Mouse (Mus musculus) stomach, postnatal 0 days (tissue): ENCODE data around the gene Crtam. TPM values are rescaled to one million over a fixed set of nuclear protein-coding genes. Genes with fewer than 3 reads are reported as not detected.

Experiments used
- ATAC-seq: fragments of 200-750 bp; cut with Nextera tagmentation; 2 replicates; pipeline ENCODE4 v1.8.0; 2017; ENCODE audit not compliant: low FRiP score, low TSS enrichment
- DNase-seq: peaks from one replicate; pipeline ENCODE4 v3.0.0-alpha.2; 2016; ENCODE audit warnings: low spot score
- H3K27ac ChIP-seq: fragments of 300-500 bp; sonication (generic); replicated peaks from 2 replicates; pipeline ENCODE4 v1.5.1; 2014; ENCODE audit warnings: mild to moderate bottlenecking, control low read depth
- H3K27me3 ChIP-seq: fragments of 300-500 bp; sonication (generic); 2 replicates; pipeline ENCODE4 v1.6.1; 2014; ENCODE audit warnings: low read length; ENCODE audit not compliant: control insufficient read depth, insufficient read depth
- H3K36me3 ChIP-seq: fragments of 300-500 bp; sonication (generic); 2 replicates; pipeline ENCODE4 v1.6.1; 2014; ENCODE audit warnings: low read length, mixed read lengths; ENCODE audit not compliant: control insufficient read depth, insufficient read depth
- H3K4me1 ChIP-seq: fragments of 300-500 bp; sonication (generic); replicated peaks from 2 replicates; pipeline ENCODE4 v1.6.1; 2014; ENCODE audit warnings: antibody characterized with exemption; ENCODE audit not compliant: control insufficient read depth, insufficient read depth
- H3K4me2 ChIP-seq: fragments of 300-500 bp; sonication (generic); replicated peaks from 2 replicates; pipeline ENCODE4 v1.6.1; 2014; ENCODE audit warnings: low read depth, mild to moderate bottlenecking, control low read depth, moderate library complexity
- H3K4me3 ChIP-seq: fragments of 300-500 bp; sonication (generic); 2 replicates; pipeline ENCODE4 v1.5.1; 2014; ENCODE audit warnings: low read depth, low read length, control low read depth
- H3K9ac ChIP-seq: fragments of 300-500 bp; sonication (generic); 2 replicates; pipeline ENCODE4 v1.6.1; 2014; ENCODE audit warnings: mild to moderate bottlenecking, low read length, control low read depth, mixed read lengths
- H3K9me3 ChIP-seq: fragments of 300-500 bp; sonication (generic); 2 replicates; pipeline ENCODE4 v1.6.1; 2016; ENCODE audit warnings: low read length; ENCODE audit not compliant: control insufficient read depth
- CTCF ChIP-seq: IDR thresholded peaks from 2 replicates; pipeline ENCODE4 v1.5.1; 2016; ENCODE audit warnings: antibody characterized with exemption, low read depth, mild to moderate bottlenecking, moderate library complexity
- EP300 ChIP-seq: optimal IDR thresholded peaks from 2 replicates; pipeline ENCODE3; 2016; ENCODE audit warnings: antibody characterized with exemption
- WGBS: fragments of 180-500 bp; shearing (Covaris S2); extraction: QIAGEN DNeasy Blood & Tissue Kit; methylation state at CpG from one replicate; pipeline ENCODE4 v1.1.7; 2014; 5-methylcytosine and 5-hydroxymethylcytosine counted together
- polyA plus RNA-seq: library from polyadenylated mRNA; unstranded; fragments of >200 nt; fragmentation: Nextera tagmentation; extraction: Ambion mirVana; gene quantifications from 2 replicates; pipeline ENCODE4 v1.2.1, GENCODE M21; 2015

Gene Crtam
- polyA plus RNA-seq, 1 experiment from 2014 or later = not detected

DNA sequence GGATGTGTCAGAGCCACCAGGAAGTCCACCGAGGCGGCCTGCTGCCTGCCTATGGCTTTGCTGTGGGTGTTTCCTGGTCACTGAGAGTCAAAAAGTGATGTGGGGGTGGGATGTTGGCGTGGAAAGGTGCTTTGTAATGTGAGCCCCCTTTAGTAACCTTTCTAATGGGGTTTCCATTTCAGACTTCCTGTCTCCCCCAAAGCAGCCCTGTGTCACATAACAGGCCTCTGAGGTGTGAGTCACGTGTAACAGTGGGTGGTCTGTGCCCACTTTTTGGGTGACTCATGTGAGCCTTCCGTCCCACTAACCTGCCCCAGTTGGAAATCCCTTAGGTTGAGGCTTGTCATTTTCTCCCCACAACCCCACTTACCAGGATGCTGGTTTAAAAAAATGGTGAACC is 10.4 kb downstream of the Crtam start:
- H3K36me3 ChIP-seq = no peaks in the 10 kb centered on the region
- DNase-seq (no peak), ATAC-seq (no peak)
- no peaks in the 10 kb centered on the region for H3K4me1 ChIP-seq
- no peak overlapping the region for H3K27ac ChIP-seq
- H3K27me3 ChIP-seq = no peaks in the 10 kb centered on the region
- no peak overlapping the region for H3K4me2 ChIP-seq
- H3K9me3 ChIP-seq = no peaks in the 10 kb centered on the region
- H3K9ac ChIP-seq = no peak overlapping the region
- TF ChIP-seq EP300 = no peak
- TF ChIP-seq CTCF = no peak
- 77% methylated on average over 5 of the region's 5 CpGs for WGBS
- H3K4me3 ChIP-seq = no peak overlapping the region

DNA sequence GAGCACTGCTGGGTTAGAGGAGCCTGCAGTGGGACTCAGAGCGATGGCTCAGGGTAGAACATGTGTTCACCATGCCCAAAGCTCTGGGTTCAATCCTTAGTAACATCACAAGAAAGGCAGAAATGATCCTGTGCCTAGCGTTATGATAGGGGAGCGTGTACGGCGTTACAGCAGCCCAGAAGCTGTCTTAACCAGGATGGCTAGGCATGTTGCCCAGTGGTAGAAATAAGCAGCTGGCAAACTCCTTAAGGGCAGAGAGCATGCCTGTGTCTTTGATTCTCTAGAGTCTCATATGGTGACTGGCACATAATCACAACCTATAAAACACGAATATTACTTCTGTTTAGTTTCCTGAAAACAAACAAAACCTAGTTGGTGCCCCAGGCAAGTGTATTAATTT is 12.9 kb downstream of the Crtam start:
- DNase-seq = no peak
- no peak overlapping the region for H3K27ac ChIP-seq

DNA sequence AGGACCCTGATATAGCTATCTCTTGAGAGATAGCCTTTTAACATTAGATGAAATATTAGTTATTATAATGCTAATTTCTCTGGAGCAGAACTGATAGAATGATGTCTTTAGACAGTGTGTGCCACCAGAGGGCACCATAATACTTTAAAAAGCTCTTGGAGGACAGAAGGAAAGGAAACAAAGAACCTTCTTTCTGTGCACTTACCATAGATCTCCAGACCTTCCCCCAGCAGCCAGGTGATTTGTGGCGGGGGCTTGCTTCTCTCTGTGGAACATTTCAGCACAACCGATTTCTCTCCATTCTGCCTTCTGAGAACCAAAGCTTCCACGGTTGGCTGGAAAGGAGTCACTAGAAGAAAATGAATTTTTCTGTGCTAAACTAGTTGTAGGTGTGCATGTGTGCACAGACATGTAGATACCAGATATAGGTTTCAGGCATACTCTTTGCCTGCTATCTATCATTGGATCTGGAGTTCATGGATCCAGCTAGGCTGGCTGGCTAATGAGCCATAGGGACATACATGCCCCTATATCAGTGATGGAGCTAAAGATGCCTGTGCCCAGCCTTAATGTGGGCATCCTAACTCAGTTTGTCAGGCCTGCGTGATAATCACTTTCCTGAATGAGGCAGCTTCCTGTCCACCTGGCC is 14.4 kb downstream of the Crtam start:
- Histone ChIP-seq H3K4me3 (no peak overlapping the region), H3K9me3 (no peaks in the 10 kb centered on the region), H3K27ac (no peak overlapping the region), H3K9ac (no peak overlapping the region), H3K4me1 (no peaks in the 10 kb centered on the region), H3K27me3 (no peaks in the 10 kb centered on the region), H3K4me2 (no peak overlapping the region), H3K36me3 (no peaks in the 10 kb centered on the region)
- TF ChIP-seq EP300 (no peak), CTCF (peak; percentile 81)
- DNase-seq (peak; percentile 41), ATAC-seq (no peak)
- WGBS = 34% methylated on average over 4 of the region's 4 CpGs

More for the DNA sequence above, 12.9 kb downstream of the Crtam start:
- Histone ChIP-seq H3K9me3 (no peaks in the 10 kb centered on the region), H3K36me3 (no peaks in the 10 kb centered on the region), H3K4me3 (no peak overlapping the region), H3K9ac (no peak overlapping the region), H3K27me3 (no peaks in the 10 kb centered on the region), H3K4me1 (no peaks in the 10 kb centered on the region), H3K4me2 (no peak overlapping the region)
- TF ChIP-seq EP300 (no peak), CTCF (no peak)
- ATAC-seq = no peak
- 84% methylated on average over 6 of the region's 6 CpGs for WGBS

DNA sequence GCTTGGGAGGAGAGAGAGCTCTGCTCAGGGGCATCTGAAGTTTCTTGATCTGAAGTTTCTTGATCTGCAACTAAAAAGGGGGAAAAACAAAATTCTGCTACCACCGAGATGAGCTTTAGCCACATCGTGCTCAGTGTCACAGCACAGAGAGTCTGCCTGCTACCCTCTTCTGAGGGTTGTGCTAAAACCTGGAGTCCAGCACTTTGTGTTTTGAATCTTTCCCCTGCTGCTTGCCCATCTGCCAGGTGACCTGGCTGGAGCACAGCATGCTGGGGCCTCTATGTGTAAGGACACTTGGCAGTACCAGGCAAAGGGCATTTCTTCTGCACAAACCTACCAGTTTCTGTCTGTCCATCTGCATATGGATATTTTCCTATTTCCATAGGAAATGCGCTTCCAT is 20.1 kb downstream of the Crtam start:
- H3K9me3 ChIP-seq = no peaks in the 10 kb centered on the region
- TF ChIP-seq CTCF = no peak
- no peaks in the 10 kb centered on the region for H3K4me1 ChIP-seq
- H3K9ac ChIP-seq = no peak overlapping the region
- WGBS = 71% methylated on average over 3 of the region's 3 CpGs
- H3K4me2 ChIP-seq = no peak overlapping the region
- no peaks in the 10 kb centered on the region for H3K36me3 ChIP-seq
- no peak for DNase-seq
- no peak overlapping the region for H3K4me3 ChIP-seq
- H3K27me3 ChIP-seq = no peaks in the 10 kb centered on the region
- ATAC-seq = no peak
- H3K27ac ChIP-seq = no peak overlapping the region

DNA sequence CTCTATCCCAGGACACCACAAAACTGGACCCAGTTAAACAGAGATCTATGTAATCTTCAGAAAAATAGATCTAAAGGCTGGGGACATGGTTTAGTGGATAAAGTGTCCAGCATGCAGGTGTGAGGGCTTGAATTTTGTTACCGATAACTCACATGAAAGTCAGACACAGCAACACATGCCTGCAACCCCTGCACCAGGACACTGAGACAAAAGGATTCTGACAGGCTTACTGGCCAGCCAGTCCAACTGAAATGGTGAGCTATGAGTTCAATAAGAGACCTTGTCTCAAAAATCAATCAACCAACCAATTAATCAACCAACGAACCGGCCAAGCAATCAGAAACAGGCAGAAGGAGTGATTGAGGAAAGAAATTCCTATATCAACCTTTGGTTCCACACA is 20.7 kb downstream of the Crtam start:
- ATAC-seq = no peak
- Histone ChIP-seq H3K9ac (no peak overlapping the region), H3K9me3 (no peaks in the 10 kb centered on the region), H3K36me3 (no peaks in the 10 kb centered on the region), H3K4me2 (no peak overlapping the region), H3K27me3 (no peaks in the 10 kb centered on the region), H3K4me1 (no peaks in the 10 kb centered on the region), H3K27ac (no peak overlapping the region), H3K4me3 (no peak overlapping the region)
- no peak for DNase-seq
- WGBS = 67% methylated on average over 3 of the region's 3 CpGs
- TF ChIP-seq EP300 (no peak), CTCF (no peak)

DNA sequence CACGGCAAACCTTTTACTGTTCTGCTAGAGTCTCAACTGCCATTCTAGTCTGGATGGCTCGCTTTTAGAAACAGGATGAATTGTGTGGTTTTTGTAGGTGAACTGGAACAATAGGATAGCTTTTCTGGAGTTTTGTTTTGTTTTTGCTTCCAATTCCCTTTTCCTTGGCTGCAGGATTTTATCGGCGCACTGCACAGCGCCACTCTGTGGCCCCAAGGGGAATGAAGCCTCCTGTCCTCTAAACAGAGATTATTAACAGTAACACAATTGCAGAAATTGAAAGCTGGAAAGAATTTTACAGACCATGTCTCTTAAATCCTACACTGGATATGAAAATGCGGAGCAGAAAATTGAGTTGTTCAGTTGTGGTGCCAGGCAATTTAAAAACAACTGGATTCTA is 21.9 kb downstream of the Crtam start:
- no peaks in the 10 kb centered on the region for H3K27me3 ChIP-seq
- H3K4me2 ChIP-seq = no peak overlapping the region
- H3K36me3 ChIP-seq = no peaks in the 10 kb centered on the region
- no peak overlapping the region for H3K4me3 ChIP-seq
- peak; percentile 79 for TF ChIP-seq CTCF
- no peak for TF ChIP-seq EP300
- WGBS = 44% methylated on average over 6 of the region's 6 CpGs
- H3K9ac ChIP-seq = no peak overlapping the region
- H3K9me3 ChIP-seq = no peaks in the 10 kb centered on the region
- no peak for ATAC-seq
- H3K4me1 ChIP-seq = no peaks in the 10 kb centered on the region
- H3K27ac ChIP-seq = no peak overlapping the region
- no peak for DNase-seq
